Mouse (Mus musculus): ENCODE measurements around the gene Slc31a1. TPM values are rescaled to one million over a fixed set of nuclear protein-coding genes. Genes with fewer than 3 reads are reported as not detected.

The Slc31a1 gene
- 48.3 and 51.7 TPM in 2 replicates for polyA plus RNA-seq (2015; fragmentation: Nextera tagmentation; extraction: Ambion mirVana)

- Histone ChIP-seq H3K9me3 (no peaks in the 10 kb centered on the region), H3K27ac (peak within 1 kb of the TSS; percentile 73), H3K4me2 (peak within 1 kb of the TSS; percentile 80), H3K36me3 (no peaks in the 10 kb centered on the region), H3K4me1 (peaks cover 19% of the 10 kb centered on the region), H3K4me3 (peak within 1 kb of the TSS; percentile 79), H3K27me3 (no peaks in the 10 kb centered on the region), H3K9ac (peak within 1 kb of the TSS; percentile 76)
- 0% methylated on average over 51 of the region's 51 CpGs for WGBS
- ATAC-seq (ENCODE audit: borderline replicate concordance, extremely low read depth, low FRiP score, low TSS enrichment), result peak; percentile 100
Measured at GRCm38 (mm10) chr4:62360088-62360804, at the start of gene Slc31a1, which contains the start of gene Fkbp15. Gene Slc31a1 (plus strand): TSS chr4:62360727. Gene Fkbp15 (minus strand): TSS chr4:62360548.

- H3K27me3 ChIP-seq, result no peaks in the 10 kb centered on the region
- H3K9ac ChIP-seq, result no peak overlapping the region
- H3K27ac ChIP-seq, result no peak overlapping the region
- H3K4me1 ChIP-seq, result no peaks in the 10 kb centered on the region
- no peak for ATAC-seq (ENCODE audit: borderline replicate concordance, extremely low read depth, low FRiP score, low TSS enrichment)
- H3K36me3 ChIP-seq, result peaks cover 39% of the 10 kb centered on the region
- no peaks in the 10 kb centered on the region for H3K9me3 ChIP-seq
- no peak overlapping the region for H3K4me2 ChIP-seq
- WGBS, result 95% methylated on average over 2 of the region's 2 CpGs
- H3K4me3 ChIP-seq, result no peak overlapping the region
Measured at GRCm38 (mm10) chr4:62312821-62313220, 47.7 kb upstream of the Slc31a1 start.

- 78% methylated on average over 9 of the region's 9 CpGs for WGBS
- Histone ChIP-seq H3K4me1 (no peaks in the 10 kb centered on the region), H3K27me3 (no peaks in the 10 kb centered on the region), H3K27ac (no peak overlapping the region), H3K36me3 (peaks cover 37% of the 10 kb centered on the region), H3K4me3 (no peak overlapping the region), H3K9ac (no peak overlapping the region), H3K4me2 (no peak overlapping the region), H3K9me3 (no peaks in the 10 kb centered on the region)
- ATAC-seq (ENCODE audit: borderline replicate concordance, extremely low read depth, low FRiP score, low TSS enrichment), result no peak
Measured at GRCm38 (mm10) chr4:62313641-62314211, 46.8 kb upstream of the Slc31a1 start.

GRCm38 (mm10) chr4:62314516-62314915 is 46.0 kb upstream of the Slc31a1 start:
- Histone ChIP-seq H3K4me2 (no peak overlapping the region), H3K27ac (no peak overlapping the region), H3K27me3 (no peaks in the 10 kb centered on the region), H3K4me3 (no peak overlapping the region), H3K4me1 (no peaks in the 10 kb centered on the region), H3K9ac (no peak overlapping the region), H3K36me3 (peaks cover 42% of the 10 kb centered on the region), H3K9me3 (no peaks in the 10 kb centered on the region)
- 85% methylated on average over 3 of the region's 3 CpGs for WGBS
- no peak for ATAC-seq (ENCODE audit: borderline replicate concordance, extremely low read depth, low FRiP score, low TSS enrichment)

- H3K4me3 ChIP-seq, result no peak overlapping the region
- no peak overlapping the region for H3K27ac ChIP-seq
- H3K4me1 ChIP-seq, result no peaks in the 10 kb centered on the region
- no peak overlapping the region for H3K4me2 ChIP-seq
- peaks cover 56% of the 10 kb centered on the region for H3K36me3 ChIP-seq
- H3K27me3 ChIP-seq, result no peaks in the 10 kb centered on the region
- no peaks in the 10 kb centered on the region for H3K9me3 ChIP-seq
- WGBS, result 90% methylated on average over 2 of the region's 2 CpGs
- no peak overlapping the region for H3K9ac ChIP-seq
- ATAC-seq (ENCODE audit: borderline replicate concordance, extremely low read depth, low FRiP score, low TSS enrichment), result no peak
Measured at GRCm38 (mm10) chr4:62316456-62316855, 44.1 kb upstream of the Slc31a1 start.

GRCm38 (mm10) chr4:62318294-62318693 is 42.2 kb upstream of the Slc31a1 start:
- WGBS, result 58% methylated on average over 1 of the region's 1 CpGs
- no peak for ATAC-seq (ENCODE audit: borderline replicate concordance, extremely low read depth, low FRiP score, low TSS enrichment)
- peaks cover 60% of the 10 kb centered on the region for H3K36me3 ChIP-seq
- H3K4me1 ChIP-seq, result no peaks in the 10 kb centered on the region
- H3K9ac ChIP-seq, result no peak overlapping the region
- H3K4me3 ChIP-seq, result no peak overlapping the region
- H3K4me2 ChIP-seq, result no peak overlapping the region
- no peaks in the 10 kb centered on the region for H3K27me3 ChIP-seq
- H3K27ac ChIP-seq, result no peak overlapping the region
- no peaks in the 10 kb centered on the region for H3K9me3 ChIP-seq

GRCm38 (mm10) chr4:62322684-62323083 is 37.8 kb upstream of the Slc31a1 start:
- ATAC-seq (ENCODE audit: borderline replicate concordance, extremely low read depth, low FRiP score, low TSS enrichment), result no peak
- Histone ChIP-seq H3K27ac (no peak overlapping the region), H3K4me2 (no peak overlapping the region), H3K27me3 (no peaks in the 10 kb centered on the region), H3K4me1 (no peaks in the 10 kb centered on the region), H3K9ac (no peak overlapping the region), H3K4me3 (no peak overlapping the region), H3K9me3 (no peaks in the 10 kb centered on the region), H3K36me3 (peaks cover 67% of the 10 kb centered on the region)
- WGBS, result 65% methylated on average over 3 of the region's 3 CpGs

- peaks cover 63% of the 10 kb centered on the region for H3K36me3 ChIP-seq
- no peak for ATAC-seq (ENCODE audit: borderline replicate concordance, extremely low read depth, low FRiP score, low TSS enrichment)
- no peak overlapping the region for H3K4me2 ChIP-seq
- H3K27ac ChIP-seq, result no peak overlapping the region
- no peaks in the 10 kb centered on the region for H3K4me1 ChIP-seq
- H3K27me3 ChIP-seq, result no peaks in the 10 kb centered on the region
- H3K9me3 ChIP-seq, result no peaks in the 10 kb centered on the region
- no peak overlapping the region for H3K9ac ChIP-seq
- no peak overlapping the region for H3K4me3 ChIP-seq
Measured at GRCm38 (mm10) chr4:62326111-62326510, 34.4 kb upstream of the Slc31a1 start.

GRCm38 (mm10) chr4:62328941-62329660 is 31.4 kb upstream of the Slc31a1 start:
- Histone ChIP-seq H3K9me3 (no peaks in the 10 kb centered on the region), H3K4me2 (no peak overlapping the region), H3K27ac (no peak overlapping the region), H3K4me3 (no peak overlapping the region), H3K4me1 (no peaks in the 10 kb centered on the region), H3K27me3 (no peaks in the 10 kb centered on the region), H3K9ac (no peak overlapping the region), H3K36me3 (peaks cover 48% of the 10 kb centered on the region)
- WGBS, result 72% methylated on average over 6 of the region's 6 CpGs
- ATAC-seq (ENCODE audit: borderline replicate concordance, extremely low read depth, low FRiP score, low TSS enrichment), result no peak

- H3K4me3 ChIP-seq, result no peak overlapping the region
- no peak overlapping the region for H3K9ac ChIP-seq
- no peaks in the 10 kb centered on the region for H3K27me3 ChIP-seq
- H3K27ac ChIP-seq, result no peak overlapping the region
- no peak for ATAC-seq (ENCODE audit: borderline replicate concordance, extremely low read depth, low FRiP score, low TSS enrichment)
- H3K36me3 ChIP-seq, result peaks cover 52% of the 10 kb centered on the region
- H3K9me3 ChIP-seq, result no peaks in the 10 kb centered on the region
- H3K4me2 ChIP-seq, result no peak overlapping the region
- no peaks in the 10 kb centered on the region for H3K4me1 ChIP-seq
- WGBS, result 70% methylated on average over 5 of the region's 5 CpGs
Measured at GRCm38 (mm10) chr4:62331977-62332376, 28.6 kb upstream of the Slc31a1 start.

- Histone ChIP-seq H3K9ac (no peak overlapping the region), H3K4me3 (no peak overlapping the region), H3K4me2 (no peak overlapping the region), H3K36me3 (peaks cover 46% of the 10 kb centered on the region), H3K4me1 (no peaks in the 10 kb centered on the region), H3K9me3 (no peaks in the 10 kb centered on the region), H3K27me3 (no peaks in the 10 kb centered on the region), H3K27ac (no peak overlapping the region)
- WGBS, result 82% methylated on average over 5 of the region's 5 CpGs
- no peak for ATAC-seq (ENCODE audit: borderline replicate concordance, extremely low read depth, low FRiP score, low TSS enrichment)
Measured at GRCm38 (mm10) chr4:62338536-62338935, 22.0 kb upstream of the Slc31a1 start.

- H3K27ac ChIP-seq, result no peak overlapping the region
- no peak for ATAC-seq (ENCODE audit: borderline replicate concordance, extremely low read depth, low FRiP score, low TSS enrichment)
- H3K9me3 ChIP-seq, result no peaks in the 10 kb centered on the region
- H3K36me3 ChIP-seq, result peaks cover 28% of the 10 kb centered on the region
- H3K27me3 ChIP-seq, result no peaks in the 10 kb centered on the region
- 91% methylated on average over 1 of the region's 1 CpGs for WGBS
- H3K4me2 ChIP-seq, result no peak overlapping the region
- peaks cover 12% of the 10 kb centered on the region for H3K4me1 ChIP-seq
- no peak overlapping the region for H3K9ac ChIP-seq
- H3K4me3 ChIP-seq, result no peak overlapping the region
Measured at GRCm38 (mm10) chr4:62344000-62344399, 16.5 kb upstream of the Slc31a1 start.
